Comparison of ENCODE assay signal across 12 mouse cellular contexts in genomic region chr7:114744639-114745245, GRCm38 (mm10). TPM values are rescaled to one million over a fixed set of nuclear protein-coding genes. Genes with fewer than 3 reads are reported as not detected.
A peak's percentile ranks its signal among the peaks of the same experiment; 100 is the strongest.
DNase-seq lines count a peak whose midpoint lies in the region; ATAC-seq and TF ChIP-seq lines count a peak whose summit lies in the region.
"Had no signal": no experiment of that assay in that cellular context is flagged by ENCODE, and none has a peak within 500 bp of the region (broad histone marks: within the 10 kb centered on the region; RNA-seq: fewer than 3 reads in every experiment).

No protein-coding gene starts in this region.

- no peak for TF ChIP-seq CTCF in E14TG2a.4 (conservative IDR thresholded peaks at IDR 0.05; ENCODE audit: low read length)
- no peak for TF ChIP-seq CTCF in intestine, postnatal 0 days (IDR thresholded peaks at IDR 0.05; ENCODE audit: low read depth)

- H3K4me3 ChIP-seq in hindbrain, embryonic 13.5 days: no peak overlapping the region
- no peak overlapping the region for H3K4me3 ChIP-seq in hindbrain, embryonic 11.5 days (ENCODE audit: low read depth, low read length)
- peak overlapping the region; percentile 71; the same call in 1 of the 2 replicates for H3K4me3 ChIP-seq in E14TG2a.4 (replicated peaks; ENCODE audit: low read length)
- no peak overlapping the region for H3K4me3 ChIP-seq in intestine, postnatal 0 days (ENCODE audit: low read depth, low read length)
- H3K4me3 ChIP-seq in forebrain, embryonic 11.5 days (ENCODE audit: low read depth, low read length): no peak overlapping the region

- no peak for DNase-seq in hindbrain, embryonic 11.5 days (ENCODE audit: low spot score)
- peak; percentile 78 for DNase-seq in adrenal gland, adult 2 months
- no peak for DNase-seq in right cerebral cortex, adult 18-20 months
- DNase-seq in forebrain, embryonic 11.5 days (ENCODE audit: low spot score): no peak
- no peak for DNase-seq in MN1 (ENCODE audit: low spot score)
- DNase-seq: lung, adult 18-20 months; spleen, adult 18-20 months had no signal

- H3K27me3 ChIP-seq in hindbrain, embryonic 13.5 days: peaks cover 6% of the 10 kb centered on the region; the same call in 1 of the 2 replicates
- no peaks in the 10 kb centered on the region for H3K27me3 ChIP-seq in hindbrain, embryonic 11.5 days (ENCODE audit: control insufficient read depth, insufficient read depth, low read length)
- peaks cover 41% of the 10 kb centered on the region for H3K27me3 ChIP-seq in E14TG2a.4 (ENCODE audit: insufficient read depth, low read length)
- no peaks in the 10 kb centered on the region for H3K27me3 ChIP-seq in intestine, postnatal 0 days (replicated peaks; ENCODE audit: control insufficient read depth, insufficient read depth, low read length)
- H3K27me3 ChIP-seq in forebrain, embryonic 11.5 days (ENCODE audit: control insufficient read depth, insufficient read depth, low read length): peaks cover 6% of the 10 kb centered on the region; the same call in 1 of the 2 replicates

- no peaks in the 10 kb centered on the region for H3K9me3 ChIP-seq in hindbrain, embryonic 13.5 days
- no peaks in the 10 kb centered on the region for H3K9me3 ChIP-seq in hindbrain, embryonic 11.5 days (ENCODE audit: control insufficient read depth, low read length)
- H3K9me3 ChIP-seq in E14TG2a.4 (ENCODE audit: low read length): no peaks in the 10 kb centered on the region
- H3K9me3 ChIP-seq in intestine, postnatal 0 days (ENCODE audit: control insufficient read depth): no peaks in the 10 kb centered on the region
- H3K9me3 ChIP-seq in forebrain, embryonic 11.5 days (ENCODE audit: control insufficient read depth, low read length): no peaks in the 10 kb centered on the region

- no peak overlapping the region for H3K27ac ChIP-seq in hindbrain, embryonic 13.5 days
- H3K27ac ChIP-seq in hindbrain, embryonic 11.5 days (ENCODE audit: low read depth, low read length): no peak overlapping the region
- H3K27ac ChIP-seq in intestine, postnatal 0 days (ENCODE audit: low read depth, low read length): no peak overlapping the region
- no peak overlapping the region for H3K27ac ChIP-seq in forebrain, embryonic 11.5 days (ENCODE audit: low read depth, low read length)

- ATAC-seq in hindbrain, embryonic 13.5 days (ENCODE audit: low FRiP score): no peak
- no peak for ATAC-seq in hindbrain, embryonic 11.5 days (ENCODE audit: low FRiP score)
- ATAC-seq in intestine, postnatal 0 days: peak; percentile 43; the same call in 1 of the 2 replicates
- no peak for ATAC-seq in forebrain, embryonic 11.5 days (replicated peaks; ENCODE audit: low FRiP score)

- WGBS in hindbrain, embryonic 13.5 days: 52% methylated on average over 3 of the region's 3 CpGs
- 65% methylated on average over 3 of the region's 3 CpGs for WGBS in hindbrain, embryonic 11.5 days
- 41% methylated on average over 3 of the region's 3 CpGs for whole genome bisulfite sequencing in intestine, postnatal 0 days
- WGBS in forebrain, embryonic 11.5 days: 76% methylated on average over 3 of the region's 3 CpGs

- peak overlapping the region; percentile 81; the same call in 1 of the 2 replicates for H3K4me2 ChIP-seq in hindbrain, embryonic 13.5 days
- H3K4me2 ChIP-seq in hindbrain, embryonic 11.5 days (replicated peaks; ENCODE audit: low read depth, low read length): no peak overlapping the region; the same call in 1 of the 2 replicates
- H3K4me2 ChIP-seq in intestine, postnatal 0 days (replicated peaks; ENCODE audit: low read depth): no peak overlapping the region
- H3K4me2 ChIP-seq in forebrain, embryonic 11.5 days (ENCODE audit: low read depth, low read length, severe bottlenecking): no peak overlapping the region; the same call in 1 of the 2 replicates

- peaks cover 14% of the 10 kb centered on the region for H3K4me1 ChIP-seq in hindbrain, embryonic 13.5 days (replicated peaks)
- no peaks in the 10 kb centered on the region; the same call in 1 of the 2 replicates for H3K4me1 ChIP-seq in hindbrain, embryonic 11.5 days (replicated peaks; ENCODE audit: control insufficient read depth, insufficient read depth, low read length)
- peaks cover 63% of the 10 kb centered on the region for H3K4me1 ChIP-seq in E14TG2a.4 (replicated peaks; ENCODE audit: low read depth, low read length)
- 0 out of 2 replicates have a peak, but pooled peaks cover 4% of the 10 kb centered on the region for H3K4me1 ChIP-seq in intestine, postnatal 0 days (replicated peaks; ENCODE audit: control insufficient read depth, insufficient read depth, low read length)
- peaks cover 6% of the 10 kb centered on the region for H3K4me1 ChIP-seq in forebrain, embryonic 11.5 days (replicated peaks; ENCODE audit: control insufficient read depth, insufficient read depth, low read length)

- no peaks in the 10 kb centered on the region for H3K36me3 ChIP-seq in hindbrain, embryonic 13.5 days
- no peaks in the 10 kb centered on the region for H3K36me3 ChIP-seq in hindbrain, embryonic 11.5 days (ENCODE audit: control insufficient read depth, insufficient read depth, low read length)
- no peaks in the 10 kb centered on the region for H3K36me3 ChIP-seq in E14TG2a.4 (ENCODE audit: insufficient read depth, low read length)
- no peaks in the 10 kb centered on the region for H3K36me3 ChIP-seq in intestine, postnatal 0 days (ENCODE audit: control insufficient read depth, insufficient read depth)
- no peaks in the 10 kb centered on the region for H3K36me3 ChIP-seq in forebrain, embryonic 11.5 days (ENCODE audit: control insufficient read depth, insufficient read depth, low read length)

- no peak overlapping the region for H3K9ac ChIP-seq in hindbrain, embryonic 13.5 days
- H3K9ac ChIP-seq in hindbrain, embryonic 11.5 days (ENCODE audit: low read depth, low read length): no peak overlapping the region
- no peak overlapping the region for H3K9ac ChIP-seq in intestine, postnatal 0 days (ENCODE audit: low read depth, low read length)
- H3K9ac ChIP-seq in forebrain, embryonic 11.5 days (ENCODE audit: low read length): no peak overlapping the region

RNA-seq across cellular contexts. Expression of gene Insc, which starts 1.2 kb away (rescaled TPM):
- polyA plus RNA-seq in hindbrain, embryonic 13.5 days (2015; fragmentation: Nextera tagmentation; extraction: Ambion mirVana): 3.4 and 4.0 TPM in 2 replicates
- polyA plus RNA-seq in hindbrain, embryonic 11.5 days (2014; fragmentation: Nextera tagmentation; extraction: Ambion mirVana): 7.5 and 10.9 TPM in 2 replicates
- 1 to 10 TPM; 1.1 to 2.2 TPM for total RNA-seq in adrenal gland, adult 2 months (2021)
- polyA plus RNA-seq in adrenal gland, adult 2 months (2012; rRNA removed): 1.7 and 1.9 TPM in 2 replicates
- polyA plus RNA-seq in intestine, postnatal 0 days (2015; fragmentation: Nextera tagmentation; extraction: Ambion mirVana): 8.3 and 9.9 TPM in 2 replicates
- 0.89 and 1.1 TPM in 2 replicates for polyA plus RNA-seq in forebrain, embryonic 11.5 days (2014; fragmentation: Nextera tagmentation; extraction: Ambion mirVana)
- total RNA-seq: MEL; neutrophil, adult 5-6 weeks had no signal

RNA-seq across cellular contexts. Expression of gene Calcb, which starts 26.3 kb away (rescaled TPM):
- 1.4 and 1.7 TPM in 2 replicates for polyA plus RNA-seq in hindbrain, embryonic 13.5 days (2015; fragmentation: Nextera tagmentation; extraction: Ambion mirVana)
- polyA plus RNA-seq in hindbrain, embryonic 11.5 days (2014; fragmentation: Nextera tagmentation; extraction: Ambion mirVana): not detected in 2 replicates
- not detected for total RNA-seq in adrenal gland, adult 2 months (2021)
- polyA plus RNA-seq in adrenal gland, adult 2 months (2012; rRNA removed): 0.19 TPM in 1 of 2 replicates, not detected in the other
- polyA plus RNA-seq in intestine, postnatal 0 days (2015; fragmentation: Nextera tagmentation; extraction: Ambion mirVana): 12.9 and 15.7 TPM in 2 replicates
- not detected in 2 replicates for polyA plus RNA-seq in forebrain, embryonic 11.5 days (2014; fragmentation: Nextera tagmentation; extraction: Ambion mirVana)
- total RNA-seq: MEL; neutrophil, adult 5-6 weeks had no signal
